Mouse (Mus musculus) lung, postnatal 0 days (tissue): ENCODE measurements around the gene Usp48.

Source experiments
- CTCF ChIP-seq: IDR thresholded peaks from 2 replicates; pipeline ENCODE4 v1.5.1; 2016; ENCODE audit warnings: antibody characterized with exemption, mild to moderate bottlenecking
- EP300 ChIP-seq: IDR thresholded peaks from 2 replicates; pipeline ENCODE4 v1.6.1; 2016; ENCODE audit warnings: antibody characterized with exemption, mild to moderate bottlenecking, control low read depth

DNA sequence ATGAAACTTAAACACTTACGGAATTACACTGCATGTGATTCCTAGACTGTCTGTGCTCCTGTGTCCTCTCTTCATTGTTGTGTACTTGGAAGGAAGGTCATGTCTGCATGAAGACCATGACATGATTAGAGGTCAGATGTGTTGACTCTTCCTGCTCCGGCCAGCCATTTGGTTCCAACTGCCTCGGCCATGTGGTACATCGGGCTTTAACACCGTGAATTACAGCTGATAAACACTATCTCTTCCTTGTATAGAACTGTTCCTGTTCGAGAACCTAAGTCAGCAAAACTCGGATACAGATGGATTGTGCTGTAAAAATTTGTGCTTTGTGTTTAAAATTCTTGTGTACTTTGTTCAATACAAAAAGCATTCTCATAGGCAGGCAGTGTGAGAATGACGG, 29.3 kb downstream of the Usp48 start:
- TF ChIP-seq CTCF, result no peak
- TF ChIP-seq EP300, result no peak
